Mouse (Mus musculus) hindbrain, embryonic 10.5 days (tissue): ENCODE measurements at regions not wholly inside any gene's neighbourhood (a gene's known extent, or its start where the extent isn't known, plus 50 kb on each side); places are given as distances from the start of the nearest gene placed in this dataset.

Source experiments
- DNase-seq: peaks from one replicate; pipeline ENCODE4 v3.0.0-alpha.2; 2017; ENCODE audit warnings: low spot score
- H3K27ac ChIP-seq: fragments of 300-500 bp; sonication (generic); 2 replicates; pipeline ENCODE4 v1.5.1; 2016; ENCODE audit warnings: mild to moderate bottlenecking, moderate library complexity
- H3K27me3 ChIP-seq: fragments of 300-500 bp; sonication (generic); 2 replicates; pipeline ENCODE4 v1.6.1; 2016; ENCODE audit warnings: mild to moderate bottlenecking; ENCODE audit not compliant: poor library complexity, insufficient read depth, severe bottlenecking
- H3K36me3 ChIP-seq: fragments of 300-500 bp; sonication (generic); 2 replicates; pipeline ENCODE4 v1.6.1; 2016; ENCODE audit warnings: mild to moderate bottlenecking, moderate library complexity
- H3K4me1 ChIP-seq: fragments of 300-500 bp; sonication (generic); replicated peaks from 2 replicates; pipeline ENCODE4 v1.6.1; 2016; ENCODE audit warnings: mild to moderate bottlenecking
- H3K4me3 ChIP-seq: fragments of 300-500 bp; sonication (generic); 2 replicates; pipeline ENCODE4 v1.5.1; 2016; ENCODE audit warnings: mild to moderate bottlenecking, moderate library complexity
- H3K9me3 ChIP-seq: fragments of 300-500 bp; sonication (generic); 2 replicates; pipeline ENCODE4 v1.6.1; 2016; ENCODE audit warnings: mild to moderate bottlenecking, moderate library complexity
- WGBS: fragments of 180-500 bp; shearing (Covaris S2); methylation state at CpG from one replicate; pipeline ENCODE4 v1.1.7; 2016; 5-methylcytosine and 5-hydroxymethylcytosine counted together

DNA sequence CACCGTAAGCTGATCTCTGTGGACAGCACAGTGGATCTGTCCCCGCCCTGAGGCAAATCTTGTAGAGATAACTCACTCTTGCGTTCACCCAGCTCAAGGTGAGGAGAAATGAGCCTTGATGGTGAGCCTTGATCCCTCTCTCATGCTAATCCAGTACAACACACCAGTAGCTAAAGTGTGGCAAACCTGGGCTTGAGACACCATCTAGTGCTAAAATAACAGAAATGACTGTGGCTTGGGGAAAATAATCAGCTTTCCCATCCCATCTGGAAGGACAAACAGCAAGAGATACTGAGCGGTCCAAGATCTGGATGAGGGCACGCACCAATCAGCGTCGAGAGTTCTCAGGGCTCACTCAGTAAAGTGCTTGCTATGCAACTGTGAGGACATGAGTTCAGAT is 50.9 kb upstream of the Cbln4 start:
- Histone ChIP-seq H3K36me3 (no peaks in the 10 kb centered on the region), H3K27ac (no peak overlapping the region), H3K4me3 (no peak overlapping the region), H3K9me3 (no peaks in the 10 kb centered on the region), H3K4me1 (no peaks in the 10 kb centered on the region), H3K27me3 (no peaks in the 10 kb centered on the region)
- 88% methylated on average over 7 of the region's 7 CpGs for WGBS
- no peak for DNase-seq

- DNase-seq = no peak
- Histone ChIP-seq H3K27me3 (no peaks in the 10 kb centered on the region), H3K4me1 (peaks cover 21% of the 10 kb centered on the region), H3K36me3 (no peaks in the 10 kb centered on the region), H3K4me3 (no peak overlapping the region), H3K27ac (no peak overlapping the region), H3K9me3 (no peaks in the 10 kb centered on the region)
- WGBS = 72% methylated on average over 18 of the region's 18 CpGs
These were observed 60.8 kb upstream of the Cbln4 start for GRCm38 (mm10) chr2:172103881-172104655.

DNA sequence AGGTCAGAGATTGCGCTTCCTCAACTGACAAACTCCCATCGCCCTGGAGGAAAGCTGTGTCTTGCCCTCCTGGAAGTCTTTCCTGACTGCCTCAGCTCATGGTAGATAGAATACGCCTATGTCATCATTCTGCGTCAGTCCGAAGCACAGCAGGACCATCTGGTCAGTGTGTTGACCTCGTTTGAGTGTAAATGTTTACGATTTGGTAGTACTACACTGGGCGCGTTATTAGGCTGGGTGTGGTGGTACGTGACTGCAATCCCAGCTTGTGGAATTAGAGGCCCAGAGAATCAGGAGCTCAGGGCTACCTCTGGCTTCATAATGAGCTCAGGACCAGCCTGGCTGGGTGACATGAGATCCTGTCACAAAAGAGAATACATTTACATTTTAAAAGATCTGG is 62.0 kb upstream of the Cbln4 start:
- H3K4me1 ChIP-seq = peaks cover 21% of the 10 kb centered on the region
- whole genome bisulfite sequencing = 75% methylated on average over 10 of the region's 10 CpGs
- no peaks in the 10 kb centered on the region for H3K9me3 ChIP-seq
- no peaks in the 10 kb centered on the region for H3K27me3 ChIP-seq
- no peak for DNase-seq
- no peak overlapping the region for H3K4me3 ChIP-seq
- H3K36me3 ChIP-seq = no peaks in the 10 kb centered on the region
- H3K27ac ChIP-seq = no peak overlapping the region

- Histone ChIP-seq H3K4me1 (peaks cover 1% of the 10 kb centered on the region), H3K36me3 (no peaks in the 10 kb centered on the region), H3K4me3 (no peak overlapping the region), H3K27me3 (no peaks in the 10 kb centered on the region), H3K9me3 (no peaks in the 10 kb centered on the region), H3K27ac (no peak overlapping the region)
- peak; percentile 48 for DNase-seq
- WGBS = 49% methylated on average over 3 of the region's 3 CpGs
These were observed 67.4 kb upstream of the Cbln4 start for GRCm38 (mm10) chr2:172110706-172111105.

- Histone ChIP-seq H3K36me3 (no peaks in the 10 kb centered on the region), H3K4me3 (no peak overlapping the region), H3K9me3 (no peaks in the 10 kb centered on the region), H3K27me3 (no peaks in the 10 kb centered on the region), H3K27ac (no peak overlapping the region), H3K4me1 (no peaks in the 10 kb centered on the region)
- DNase-seq = no peak
- 88% methylated on average over 13 of the region's 13 CpGs for WGBS
These were observed 70.4 kb upstream of the Cbln4 start for GRCm38 (mm10) chr2:172113639-172114038.

DNA sequence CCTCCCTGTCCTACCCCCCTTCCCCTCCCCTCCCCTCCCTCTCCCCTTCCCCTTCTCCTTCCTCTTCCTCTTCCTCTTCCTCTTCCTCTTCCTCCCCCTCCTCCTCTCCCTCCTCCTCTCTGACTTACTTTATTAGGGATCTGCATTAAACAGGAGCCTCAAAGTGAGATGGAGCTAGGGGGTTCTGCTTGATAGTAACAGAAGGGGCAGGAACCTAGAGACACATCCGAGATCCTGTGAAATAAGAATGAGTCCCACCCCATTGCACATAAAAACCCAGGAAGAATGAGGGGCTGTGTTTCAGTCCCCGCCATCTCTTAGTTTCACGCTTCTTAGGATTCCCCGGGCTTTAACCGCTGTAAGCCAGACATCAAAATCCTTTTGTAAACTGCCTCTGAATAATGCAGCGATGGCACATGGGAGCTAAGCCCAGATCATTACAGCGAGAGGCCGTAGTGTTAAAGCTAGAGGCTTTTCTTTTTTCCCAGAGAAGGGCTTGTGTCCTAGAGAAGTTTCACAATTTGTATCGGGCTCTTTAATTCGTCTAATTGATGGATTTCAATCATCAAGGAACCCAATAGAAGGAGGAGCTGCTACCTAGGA is 72.4 kb upstream of the Cbln4 start:
- Histone ChIP-seq H3K4me1 (no peaks in the 10 kb centered on the region), H3K36me3 (no peaks in the 10 kb centered on the region), H3K9me3 (no peaks in the 10 kb centered on the region), H3K4me3 (no peak overlapping the region), H3K27me3 (no peaks in the 10 kb centered on the region), H3K27ac (no peak overlapping the region)
- DNase-seq = no peak
- 70% methylated on average over 10 of the region's 10 CpGs for WGBS

DNA sequence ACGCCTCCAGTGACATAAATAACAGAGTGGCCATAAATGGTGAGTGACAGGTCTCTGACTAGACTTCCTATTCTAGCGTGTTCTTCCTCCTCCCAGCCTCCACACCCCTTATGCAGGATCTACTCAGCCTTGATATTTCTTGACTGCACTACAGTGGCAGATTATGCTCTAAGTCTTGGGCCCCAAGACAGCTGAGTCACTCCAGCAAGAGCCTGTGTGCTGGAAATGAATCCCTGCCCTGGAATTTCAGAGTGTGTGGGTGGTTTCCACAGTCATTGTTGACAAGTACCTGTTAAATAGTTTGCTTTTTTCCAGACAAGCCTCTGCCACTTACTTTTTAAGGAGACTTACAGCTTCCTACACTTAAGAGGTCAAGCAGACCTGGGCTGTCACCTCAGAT is 84.3 kb upstream of the Cbln4 start:
- H3K27me3 ChIP-seq = no peaks in the 10 kb centered on the region
- no peaks in the 10 kb centered on the region for H3K36me3 ChIP-seq
- 0 out of 2 replicates have a peak, but pooled peaks cover 3% of the 10 kb centered on the region for H3K4me1 ChIP-seq
- H3K27ac ChIP-seq = no peak overlapping the region
- H3K9me3 ChIP-seq = no peaks in the 10 kb centered on the region
- H3K4me3 ChIP-seq = no peak overlapping the region
- 79% methylated on average over 2 of the region's 2 CpGs for WGBS
- no peak for DNase-seq

- 29% methylated on average over 1 of the region's 1 CpGs for WGBS
- no peaks in the 10 kb centered on the region for H3K9me3 ChIP-seq
- no peak for DNase-seq
These were observed 88.0 kb upstream of the Cbln4 start for GRCm38 (mm10) chr2:172131232-172131631.

DNA sequence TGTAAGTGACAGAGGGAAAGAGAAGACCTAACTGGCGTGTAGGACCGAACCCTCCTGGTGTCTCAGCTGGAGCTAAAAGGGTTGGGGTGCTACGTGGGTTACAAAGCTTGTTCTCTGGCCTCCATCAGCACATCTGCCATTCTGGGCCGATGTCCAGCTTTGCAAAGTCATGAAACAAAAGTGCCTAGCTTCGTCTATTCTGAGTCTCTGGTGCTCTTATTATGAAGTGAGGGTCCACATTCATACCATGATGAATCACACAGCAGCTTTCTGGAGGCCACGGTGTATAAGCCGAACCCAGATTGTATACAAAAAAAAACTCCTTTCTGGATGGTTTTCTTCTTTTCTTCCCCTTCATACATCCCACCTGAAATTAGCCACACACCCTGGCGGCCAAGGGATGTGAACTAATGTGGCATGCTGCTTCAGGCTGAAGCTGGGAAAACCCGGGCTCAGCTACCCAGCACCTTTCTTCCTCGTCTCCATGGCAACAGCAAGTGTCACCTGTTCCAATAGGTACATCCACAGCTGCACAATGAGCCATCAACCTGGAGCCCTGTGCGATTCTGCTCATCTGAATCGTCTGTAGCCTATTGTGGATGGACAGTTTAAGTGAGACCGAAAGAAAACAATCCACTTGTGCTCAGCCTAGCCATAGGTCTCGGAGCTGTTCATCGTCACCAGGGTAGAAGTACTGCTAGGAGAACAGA is 89.5 kb upstream of the Cbln4 start:
- WGBS = 86% methylated on average over 15 of the region's 15 CpGs
- Histone ChIP-seq H3K27me3 (no peaks in the 10 kb centered on the region), H3K36me3 (no peaks in the 10 kb centered on the region), H3K4me1 (0 out of 2 replicates have a peak, but pooled peaks cover 3% of the 10 kb centered on the region), H3K4me3 (no peak overlapping the region), H3K27ac (no peak overlapping the region), H3K9me3 (no peaks in the 10 kb centered on the region)
- DNase-seq = no peak

More at GRCm38 (mm10) chr2:172131232-172131631, 88.0 kb upstream of the Cbln4 start:
- Histone ChIP-seq H3K4me3 (no peak overlapping the region), H3K27me3 (no peaks in the 10 kb centered on the region), H3K4me1 (0 out of 2 replicates have a peak, but pooled peaks cover 3% of the 10 kb centered on the region), H3K27ac (no peak overlapping the region), H3K36me3 (no peaks in the 10 kb centered on the region)

DNA sequence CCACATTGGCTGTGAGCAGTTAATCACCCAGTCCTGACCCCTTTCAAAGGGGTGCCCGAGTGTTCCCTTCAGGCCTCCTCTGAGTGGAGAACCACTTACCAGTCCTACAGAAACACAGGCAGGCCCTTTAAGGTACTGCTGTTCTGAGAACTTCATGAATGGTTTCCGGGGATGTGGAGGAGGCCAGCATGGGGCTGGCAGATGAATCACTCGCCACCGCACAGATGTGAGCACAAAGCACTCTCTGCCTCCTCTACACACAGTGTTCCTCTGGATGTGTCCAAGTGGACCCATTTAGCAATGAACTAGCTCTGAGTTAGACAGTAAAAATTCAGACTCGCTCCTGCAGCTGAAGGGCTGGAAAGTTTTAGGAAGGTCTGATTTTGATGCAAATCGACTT is 96.8 kb upstream of the Cbln4 start:
- no peaks in the 10 kb centered on the region for H3K27me3 ChIP-seq
- H3K27ac ChIP-seq = 0 out of 2 replicates have a peak overlapping the region, but pooled peaks have one; percentile 56
- H3K36me3 ChIP-seq = no peaks in the 10 kb centered on the region
- H3K9me3 ChIP-seq = no peaks in the 10 kb centered on the region
- no peak overlapping the region for H3K4me3 ChIP-seq
- peaks cover 24% of the 10 kb centered on the region for H3K4me1 ChIP-seq
- 44% methylated on average over 6 of the region's 6 CpGs for WGBS
- no peak for DNase-seq

- DNase-seq = peak; percentile 73
- WGBS = 60% methylated on average over 9 of the region's 9 CpGs
- Histone ChIP-seq H3K4me1 (peaks cover 24% of the 10 kb centered on the region), H3K4me3 (no peak overlapping the region), H3K27me3 (no peaks in the 10 kb centered on the region), H3K9me3 (no peaks in the 10 kb centered on the region), H3K36me3 (no peaks in the 10 kb centered on the region), H3K27ac (no peak overlapping the region)
These were observed 100.0 kb upstream of the Cbln4 start for GRCm38 (mm10) chr2:172143269-172143668.

- peaks cover 9% of the 10 kb centered on the region for H3K9me3 ChIP-seq
- H3K4me1 ChIP-seq = no peaks in the 10 kb centered on the region; the same call in 1 of the 2 replicates
- H3K27ac ChIP-seq = no peak overlapping the region
- H3K27me3 ChIP-seq = no peaks in the 10 kb centered on the region
- no peaks in the 10 kb centered on the region for H3K36me3 ChIP-seq
- H3K4me3 ChIP-seq = no peak overlapping the region
- whole genome bisulfite sequencing = 86% methylated on average over 4 of the region's 4 CpGs
- DNase-seq = no peak
These were observed 99.6 kb upstream of the Mc3r start for GRCm38 (mm10) chr2:172148736-172149135.

- peaks cover 9% of the 10 kb centered on the region for H3K9me3 ChIP-seq
- H3K36me3 ChIP-seq = no peaks in the 10 kb centered on the region
- H3K27ac ChIP-seq = no peak overlapping the region
- no peak overlapping the region for H3K4me3 ChIP-seq
- H3K4me1 ChIP-seq = no peaks in the 10 kb centered on the region
- 69% methylated on average over 4 of the region's 4 CpGs for WGBS
- no peak for DNase-seq
- H3K27me3 ChIP-seq = no peaks in the 10 kb centered on the region
These were observed 98.6 kb upstream of the Mc3r start for GRCm38 (mm10) chr2:172149734-172150133.
